Mouse (Mus musculus) ES-Bruce4 (cell line): ENCODE measurements around the gene Spata31d1a.

Source experiments
- CTCF ChIP-seq: IDR thresholded peaks from one replicate; pipeline ENCODE4 v1.8.1; 2011; ENCODE audit warnings: low read depth, low read length
- EP300 ChIP-seq: IDR thresholded peaks from 2 replicates; pipeline ENCODE4 v1.6.1; 2011; ENCODE audit warnings: low read depth, low read length; ENCODE audit not compliant: insufficient read depth
- POLR2A ChIP-seq: IDR thresholded peaks from one replicate; pipeline ENCODE4 v1.8.1; 2011; ENCODE audit warnings: low read length; ENCODE audit not compliant: insufficient read depth

DNA sequence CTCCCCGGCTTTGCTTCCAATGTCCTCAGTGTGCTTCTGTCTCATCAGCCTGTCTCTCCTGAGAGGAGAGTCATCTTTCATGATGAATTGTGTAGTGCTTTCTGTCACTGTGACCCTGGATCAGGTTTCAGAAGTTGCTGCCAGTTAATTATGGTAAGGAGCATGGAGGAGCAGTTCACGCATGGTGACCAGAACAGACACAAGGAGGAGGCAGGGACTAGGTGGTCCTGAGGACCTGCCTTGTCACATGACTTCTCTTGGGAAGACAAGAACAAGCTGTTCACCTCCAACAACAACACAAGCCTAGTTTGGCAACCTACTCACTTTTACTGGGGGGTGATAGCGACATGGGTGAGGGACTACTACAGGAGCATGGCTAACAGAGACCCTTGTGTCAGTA lies 57.0 kb downstream of the Spata31d1a start:
- TF ChIP-seq POLR2A, result no peak
- no peak for TF ChIP-seq CTCF
- no peak for TF ChIP-seq EP300
